Mouse (Mus musculus) heart, adult 8-10 months (tissue): Measurements from ENCODE around the gene Tln1. TPM values are rescaled to one million over a fixed set of nuclear protein-coding genes. Genes with fewer than 3 reads are reported as not detected.
A peak's percentile ranks its signal among the peaks of the same experiment; 100 is the strongest.
"Not testable (repeated sequence)": the region's sequence is repeated elsewhere in the genome, so short reads cannot be mapped to it uniquely, and the experiment has no call there.

Experiments used
- DNase-seq: peaks from one replicate; pipeline ENCODE4 v3.0.0; 2022; ENCODE audit warnings: low spot score
- total RNA-seq, 4 experiments: library from RNA; stranded (reverse); gene quantifications; 2 replicates each; pipeline ENCODE4 v1.2.4; 2022

Tln1 gene
- total RNA-seq: 100 to 1,000 TPM in 2 of 4 experiments, 10 to 100 TPM in 2; 96.1 to 117 (median 101) TPM

DNA sequence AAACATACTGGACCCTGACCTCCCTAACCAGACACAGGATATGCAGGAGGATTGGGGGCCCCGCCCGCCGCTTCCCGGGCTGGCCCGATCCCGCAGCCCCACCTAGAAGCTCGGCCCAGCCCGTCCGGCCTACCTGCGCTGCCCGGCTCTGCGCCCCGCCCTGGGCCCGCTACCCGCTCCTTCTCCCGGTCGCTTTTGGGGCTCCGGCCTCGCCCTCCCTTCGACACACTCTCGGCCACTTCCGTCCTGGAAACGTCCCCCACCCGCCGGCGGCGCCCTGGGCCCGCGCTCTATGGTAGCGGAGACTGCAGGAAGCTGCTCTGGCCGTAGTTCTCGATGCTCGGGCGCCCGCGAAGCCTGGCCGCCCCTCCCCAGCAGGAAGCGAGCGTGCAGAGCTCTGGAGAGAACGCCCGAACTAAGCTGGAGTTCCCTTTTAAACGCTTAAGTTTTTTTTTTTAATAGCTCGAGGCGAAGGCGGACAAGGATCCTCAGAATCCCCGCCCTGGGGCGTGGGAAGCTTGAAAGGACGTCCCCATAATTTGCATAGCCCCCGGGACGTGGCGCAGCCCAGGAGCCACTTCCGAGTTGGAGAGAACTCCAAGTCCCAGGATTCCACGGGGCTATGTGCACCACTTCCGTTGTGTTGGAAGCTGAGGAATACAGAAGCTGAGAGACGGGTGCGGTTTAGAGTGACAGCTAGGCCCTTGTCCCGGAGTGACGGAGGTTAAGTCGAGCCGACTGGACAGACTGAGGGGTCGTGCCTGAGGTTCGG, at the start of gene Tln1, which contains the start of gene Creb3:
TSS of gene Tln1 (minus strand) at position 695 of the 772 bp plus-strand sequence.
TSS of gene Creb3 (plus strand) at position 336 of the 772 bp plus-strand sequence.
- peak; percentile 98 for DNase-seq

DNA sequence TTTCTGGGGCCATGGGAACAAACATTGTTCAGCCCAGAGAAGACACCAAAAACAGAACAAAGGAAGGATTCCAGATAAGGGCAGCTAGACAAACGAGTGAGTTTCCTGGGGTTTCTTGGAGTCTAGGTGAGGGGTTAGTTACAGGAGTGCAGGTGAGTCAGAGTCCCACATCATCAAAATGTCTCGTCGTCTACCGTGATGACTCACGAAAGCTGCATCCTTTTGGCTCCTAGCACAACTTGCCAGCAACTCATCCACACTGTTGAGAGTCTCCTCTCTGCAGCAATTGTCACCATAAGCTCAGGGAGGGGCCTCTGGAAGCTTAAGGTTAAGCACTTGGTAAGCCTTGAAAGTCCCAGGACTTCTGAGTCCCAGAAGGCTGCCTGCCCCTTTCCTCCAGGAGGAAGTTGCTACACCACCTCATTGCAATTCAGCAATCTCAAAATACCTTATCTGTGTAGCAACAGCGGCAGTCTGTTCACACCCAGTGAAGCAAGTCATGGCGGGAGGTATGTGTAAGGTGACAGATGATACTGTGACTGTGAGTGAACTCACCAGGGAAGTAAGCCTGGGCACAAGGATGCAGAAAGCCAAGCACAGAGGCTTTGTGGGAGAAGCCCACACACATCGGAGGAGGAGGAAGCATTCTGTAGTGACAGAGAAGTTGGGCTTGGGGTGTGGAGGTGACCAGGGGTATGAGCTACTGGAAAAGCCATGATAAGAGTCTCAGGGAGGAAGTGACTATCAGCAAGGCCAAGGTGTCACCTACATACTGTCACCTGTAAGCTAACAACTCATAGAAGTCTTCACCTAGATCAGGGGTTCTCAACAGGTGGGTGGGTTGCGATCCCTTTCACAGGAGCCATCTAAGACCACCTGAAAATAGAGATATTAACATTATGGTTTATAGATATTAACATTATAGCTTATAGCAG, 42.5 kb upstream of the Tln1 start:
- no peak for DNase-seq

DNA sequence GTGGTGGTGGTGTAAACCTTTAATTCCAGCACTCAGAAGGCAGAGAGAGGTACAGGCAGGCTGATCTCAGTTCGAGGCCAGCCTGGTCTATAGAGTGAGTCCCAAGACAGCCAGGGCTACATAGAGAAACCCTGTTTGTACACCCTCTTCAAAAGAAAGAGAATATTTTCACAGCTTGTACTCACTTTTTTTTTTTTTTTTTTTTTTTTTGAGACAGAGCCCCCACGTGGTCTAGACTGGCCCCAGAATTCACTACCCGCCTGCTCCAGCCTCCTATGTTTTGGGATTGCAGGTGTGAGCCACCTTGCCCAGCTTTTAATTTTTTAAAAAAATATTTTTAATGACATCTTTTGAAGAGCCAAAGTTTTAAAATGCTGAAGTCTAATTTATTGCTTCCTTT, 41.6 kb upstream of the Tln1 start:
- DNase-seq: no peak

DNA sequence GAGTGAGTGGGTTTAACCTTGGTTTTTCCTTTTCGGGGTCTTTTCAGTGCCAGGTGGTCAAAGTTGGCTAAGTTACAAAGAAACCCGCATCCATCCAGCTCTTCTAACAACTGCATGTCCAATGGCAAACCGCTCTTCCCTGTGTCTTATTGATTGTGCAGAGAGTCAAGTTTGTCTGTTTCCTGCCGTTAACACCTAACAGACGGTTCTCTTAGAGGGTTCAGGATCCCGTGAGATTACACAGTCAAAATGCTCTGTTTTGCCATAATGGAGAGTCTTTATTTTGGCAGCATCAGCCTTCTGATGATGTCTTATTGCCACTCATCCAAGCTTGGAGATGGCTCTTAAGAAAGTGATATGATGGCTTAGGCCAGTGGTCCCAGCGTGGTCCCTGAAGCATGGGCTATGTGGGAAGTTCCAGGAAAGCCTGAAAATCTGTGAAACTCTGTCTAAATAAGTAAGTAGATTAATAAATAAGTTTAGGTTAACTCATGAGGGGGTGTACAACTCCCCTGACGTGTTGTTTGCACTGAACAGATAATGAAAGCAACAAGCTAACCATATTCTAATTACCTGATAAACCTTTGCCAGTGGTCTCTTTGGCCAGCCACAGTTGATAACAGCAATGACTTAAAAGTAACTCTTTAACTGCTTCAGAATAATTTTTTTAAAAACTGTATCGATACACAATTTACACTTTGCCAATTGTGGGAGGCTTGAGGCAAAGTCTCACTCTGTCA, 37.9 kb upstream of the Tln1 start:
- no peak for DNase-seq

DNA sequence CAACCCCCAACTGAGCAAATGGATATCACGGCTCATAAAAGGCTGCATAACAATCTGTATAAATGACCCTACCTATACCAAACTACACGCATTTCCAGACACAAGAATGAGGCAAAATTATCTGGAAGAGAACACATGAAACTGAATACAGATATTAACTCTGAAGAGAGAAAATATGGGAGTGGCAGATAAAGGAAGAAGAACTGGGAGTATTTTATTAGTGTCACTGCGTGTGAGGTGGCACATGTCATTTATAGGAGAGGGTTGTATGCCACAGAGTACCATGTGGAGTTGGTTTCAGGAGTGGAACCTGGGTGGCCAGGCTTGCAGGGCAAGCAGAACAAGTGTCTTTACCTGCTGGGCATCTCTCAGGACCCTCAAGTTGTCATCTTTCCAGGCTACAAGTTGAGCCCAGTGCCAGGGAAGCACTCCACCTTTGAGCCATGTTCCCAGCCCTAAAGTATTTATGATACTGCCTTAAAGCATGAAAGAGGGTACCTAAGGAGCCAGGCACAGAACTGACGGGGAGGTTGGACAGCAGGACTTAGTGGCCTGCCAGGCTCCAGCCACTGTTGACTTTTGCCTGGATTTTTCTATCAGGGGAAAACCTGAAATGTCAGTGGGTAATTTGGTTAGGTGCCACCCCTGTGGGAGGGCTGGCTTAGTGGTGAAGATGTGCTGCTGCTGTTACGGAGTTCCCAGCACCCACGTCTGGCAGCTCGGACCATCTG, 36.3 kb upstream of the Tln1 start:
- DNase-seq: no peak

DNA sequence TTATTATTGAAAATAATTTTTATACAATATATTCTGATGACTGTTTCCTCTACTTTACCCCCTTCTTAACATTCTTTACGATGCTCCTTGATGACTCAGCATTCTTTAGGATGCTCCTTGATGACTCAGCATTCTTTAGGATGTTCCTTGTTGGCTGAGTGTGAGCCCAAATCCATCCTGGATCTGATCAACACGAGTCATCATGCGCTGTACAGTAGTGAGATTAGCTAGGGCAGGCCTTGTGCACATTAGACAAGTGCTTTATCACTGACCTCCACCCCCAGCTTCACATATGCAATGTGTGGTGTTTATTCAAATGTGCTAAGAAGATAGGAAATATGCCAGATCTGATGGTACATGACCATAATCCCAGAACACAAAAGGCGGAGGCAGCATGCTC, 35.7 kb upstream of the Tln1 start:
- no peak for DNase-seq

DNA sequence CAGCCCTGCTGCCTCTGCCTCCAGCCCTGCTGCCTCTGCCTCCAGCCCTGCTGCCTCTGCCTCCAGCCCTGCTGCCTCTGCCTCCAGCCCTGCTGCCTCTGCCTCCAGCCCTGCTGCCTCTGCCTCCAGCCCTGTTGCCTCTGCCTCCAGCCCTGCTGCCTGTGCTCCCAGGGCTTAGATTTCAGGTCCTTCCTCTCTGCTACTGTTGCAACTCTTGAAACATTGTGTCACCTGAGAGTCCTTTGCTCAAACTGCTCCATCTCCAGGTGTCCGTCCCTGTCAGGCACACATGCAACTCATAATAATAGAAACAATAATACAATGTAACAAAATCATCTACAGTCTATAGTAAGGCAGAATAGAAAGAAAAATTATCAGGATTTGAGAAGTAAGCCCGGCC, 34.1 kb upstream of the Tln1 start:
- not testable (repeated sequence) for DNase-seq

DNA sequence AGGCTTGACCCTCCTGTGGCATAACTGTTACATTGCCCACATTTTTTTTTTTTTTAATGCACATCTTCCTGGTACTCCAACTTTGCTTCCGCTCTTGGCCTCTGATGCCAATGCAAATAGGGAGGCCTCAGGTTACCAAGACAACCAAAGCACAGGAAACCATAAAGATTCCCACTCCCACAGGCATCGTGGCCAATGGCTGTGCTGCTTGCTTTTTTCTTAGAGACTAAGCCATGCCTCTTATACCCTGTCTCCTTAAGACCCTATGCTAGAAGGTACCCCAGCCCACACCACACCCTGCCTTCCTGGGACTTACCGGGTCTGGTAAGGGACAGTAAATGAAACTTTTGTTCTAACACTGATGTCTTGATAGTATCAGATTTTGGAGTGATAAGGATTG, 31.0 kb upstream of the Tln1 start:
- DNase-seq: no peak

DNA sequence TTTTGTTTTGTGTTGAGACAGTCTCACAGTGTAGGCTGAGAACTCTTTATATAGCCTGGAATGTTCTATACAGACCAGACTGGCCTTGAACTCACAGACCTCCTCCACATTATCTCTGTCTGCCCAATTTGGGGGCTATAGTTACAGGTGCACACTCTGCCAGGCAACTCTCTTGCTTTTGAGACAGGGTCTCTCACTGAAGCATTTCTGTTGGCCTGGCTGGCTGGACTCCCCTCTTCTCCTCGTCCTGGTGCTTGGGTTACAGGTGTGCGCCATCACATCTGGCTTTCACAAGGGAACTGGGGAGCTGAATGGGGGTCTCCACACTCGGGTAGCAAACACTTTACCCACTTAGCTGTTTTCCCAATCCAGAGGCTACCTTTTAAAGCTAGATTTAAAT, 29.5 kb upstream of the Tln1 start:
- DNase-seq: no peak

DNA sequence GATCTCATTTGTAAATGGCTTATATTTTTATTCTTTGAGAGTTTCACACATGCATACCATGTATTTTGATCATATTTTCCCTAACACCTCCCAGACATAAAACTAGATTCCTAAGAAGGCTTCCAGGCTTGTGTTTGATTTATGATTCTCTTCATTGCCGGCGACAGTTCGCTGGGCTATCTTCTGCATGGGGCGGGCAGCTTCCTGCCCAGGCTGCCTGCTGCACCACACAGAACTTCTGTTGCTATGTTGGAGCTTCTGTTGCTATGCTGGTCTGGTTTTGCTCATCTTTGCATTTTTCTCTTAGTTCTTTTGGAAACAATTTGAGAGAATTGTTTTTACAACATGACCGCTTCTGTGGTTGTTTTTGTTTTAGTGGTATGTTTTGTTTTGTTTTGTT, 29.1 kb upstream of the Tln1 start:
- DNase-seq: no peak

DNA sequence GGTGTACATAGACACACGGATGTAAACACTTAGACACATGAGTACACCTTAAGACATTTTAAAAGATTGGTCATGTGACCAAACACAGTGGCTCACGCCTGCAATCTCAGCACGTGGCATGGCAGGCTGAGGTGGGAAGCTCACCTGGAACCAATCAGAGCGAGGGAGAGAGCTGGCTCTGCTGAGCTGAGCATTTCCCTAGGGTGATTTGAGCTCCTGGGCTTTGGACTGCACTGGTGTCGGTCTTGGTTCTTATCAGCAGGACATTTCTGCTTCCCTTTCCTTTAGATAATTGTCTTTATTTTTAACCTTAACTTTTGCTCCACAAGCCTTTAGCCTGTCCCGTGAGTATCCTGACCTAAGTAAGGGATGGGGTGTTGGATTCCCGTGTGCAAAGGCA, 25.2 kb upstream of the Tln1 start:
- DNase-seq: peak; percentile 76

DNA sequence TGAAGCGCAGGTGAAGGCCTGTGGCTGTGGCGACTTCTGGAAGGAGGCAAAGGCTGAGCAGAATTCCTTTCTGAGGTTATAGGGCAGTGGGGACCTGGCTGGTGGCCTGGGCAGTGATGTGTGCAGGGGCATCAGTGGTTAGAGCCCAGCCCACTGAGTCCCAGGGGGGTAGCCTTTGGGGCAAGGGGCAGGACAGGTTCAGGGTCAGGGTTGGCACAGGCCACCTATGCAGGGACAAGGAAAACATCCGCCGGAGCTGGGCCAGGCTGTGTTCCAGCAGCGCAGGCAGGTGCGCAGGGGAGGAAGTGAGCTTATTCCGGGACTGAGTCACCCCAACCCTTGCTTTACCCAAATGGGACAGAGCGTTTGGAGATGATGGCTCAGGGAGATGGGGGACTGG, 23.9 kb upstream of the Tln1 start:
- DNase-seq: peak; percentile 78

DNA sequence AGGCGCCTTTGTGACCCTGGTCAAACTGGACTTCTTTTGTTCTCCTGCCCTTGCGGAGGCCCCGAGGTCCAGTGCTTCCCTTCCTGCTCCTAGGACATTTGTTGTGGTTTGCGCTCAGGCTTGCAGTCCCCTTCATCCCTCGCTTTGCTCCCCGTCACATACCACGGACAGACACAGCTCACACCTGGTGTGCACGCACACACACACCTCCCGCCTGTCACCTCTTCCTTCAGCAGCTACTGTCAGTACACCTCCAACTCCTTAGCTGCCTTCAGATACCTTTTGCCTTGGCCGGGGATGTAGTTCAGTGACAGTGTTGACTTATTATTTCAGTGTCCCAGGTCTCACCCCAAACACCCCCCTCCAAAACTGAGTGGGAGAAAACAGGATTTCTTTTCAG, 23.2 kb upstream of the Tln1 start:
- no peak for DNase-seq

DNA sequence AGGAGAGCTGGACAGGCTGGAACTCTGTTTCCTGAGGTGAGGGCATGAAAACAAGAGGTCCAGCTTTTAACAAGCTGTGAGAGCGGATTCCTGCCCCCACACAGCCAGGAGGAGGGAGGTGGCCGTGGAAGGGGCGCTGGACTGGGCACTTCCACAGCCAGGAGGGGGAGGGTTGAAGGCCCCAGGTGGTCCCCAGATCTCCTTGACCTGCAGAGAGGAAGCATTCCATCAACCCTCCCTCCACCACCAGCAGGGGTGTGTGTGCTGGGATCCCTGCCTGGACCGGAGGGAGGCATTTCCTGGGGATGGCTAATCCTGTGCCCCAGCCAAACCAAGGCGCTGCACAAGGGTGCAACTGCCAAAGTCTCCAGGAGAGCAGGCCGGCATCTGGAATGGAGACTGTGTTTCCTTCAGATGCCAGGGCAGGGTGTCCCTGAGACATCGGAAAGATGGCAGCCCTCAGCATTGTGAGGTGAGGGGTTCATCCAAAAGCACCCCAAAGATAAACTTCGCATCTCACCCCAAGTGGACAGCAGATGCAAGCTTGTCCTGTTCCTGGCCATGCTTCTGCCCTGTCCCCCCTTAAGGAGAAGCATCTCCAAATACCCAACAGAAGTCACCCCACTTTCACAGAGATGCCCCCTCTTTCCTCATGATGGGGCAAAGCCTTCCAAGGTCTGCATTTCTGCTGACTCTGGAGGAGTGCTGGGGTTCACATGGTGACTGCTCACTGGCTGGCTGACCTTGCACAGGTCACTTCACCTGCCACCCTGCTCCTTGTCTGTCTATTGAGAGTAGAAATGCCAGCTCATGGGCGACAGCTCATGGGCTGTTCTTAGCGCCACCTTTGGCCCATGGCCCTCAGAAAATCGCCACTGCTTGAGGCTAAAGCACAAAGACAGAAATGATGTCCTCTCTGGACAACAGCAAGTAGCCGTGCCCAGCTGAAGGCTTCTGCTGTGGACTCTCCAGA, 22.2 kb upstream of the Tln1 start, which contains the start of gene Msmp:
TSS of gene Msmp (minus strand) at position 51 of the 973 bp plus-strand sequence.
- DNase-seq: no peak

DNA sequence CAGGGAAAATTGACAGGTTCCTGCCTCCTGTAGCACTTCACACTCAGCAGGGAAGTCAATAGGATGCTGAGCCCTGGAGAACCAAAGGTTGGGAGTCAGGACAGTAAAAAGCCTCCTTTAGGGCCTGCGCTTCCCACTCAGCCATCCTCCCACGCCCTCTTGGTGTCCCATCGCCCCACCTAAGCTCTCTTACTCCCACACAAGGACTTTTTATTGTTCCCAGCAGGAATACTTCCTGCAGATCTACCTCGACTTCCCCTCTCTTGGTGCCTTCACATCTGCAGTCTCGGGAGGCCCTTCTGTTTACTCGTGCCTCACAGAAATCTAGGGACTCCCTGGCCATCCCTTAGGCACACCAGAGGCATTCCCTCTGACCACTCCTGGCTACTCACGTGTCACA, 20.9 kb upstream of the Tln1 start:
- no peak for DNase-seq

DNA sequence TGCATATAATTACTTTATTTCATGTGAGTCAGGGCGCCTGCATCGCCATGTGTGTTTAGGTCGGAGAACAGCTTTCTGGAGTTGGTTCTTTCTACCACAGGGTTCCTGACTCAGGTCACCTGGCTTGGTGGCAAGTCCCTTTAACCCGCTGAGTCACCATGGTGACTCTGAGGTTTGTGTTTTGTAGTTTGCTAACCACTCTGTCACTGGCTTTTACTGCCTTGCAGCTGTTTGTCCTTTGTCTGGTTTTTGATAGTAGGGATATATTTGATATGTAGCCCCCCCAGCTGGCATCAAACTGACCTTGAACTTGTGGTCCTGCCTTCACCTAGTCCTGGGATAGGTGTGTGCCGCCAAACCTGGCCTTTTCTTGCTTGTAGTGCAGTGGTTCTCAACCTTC, 19.8 kb upstream of the Tln1 start:
- DNase-seq: no peak

DNA sequence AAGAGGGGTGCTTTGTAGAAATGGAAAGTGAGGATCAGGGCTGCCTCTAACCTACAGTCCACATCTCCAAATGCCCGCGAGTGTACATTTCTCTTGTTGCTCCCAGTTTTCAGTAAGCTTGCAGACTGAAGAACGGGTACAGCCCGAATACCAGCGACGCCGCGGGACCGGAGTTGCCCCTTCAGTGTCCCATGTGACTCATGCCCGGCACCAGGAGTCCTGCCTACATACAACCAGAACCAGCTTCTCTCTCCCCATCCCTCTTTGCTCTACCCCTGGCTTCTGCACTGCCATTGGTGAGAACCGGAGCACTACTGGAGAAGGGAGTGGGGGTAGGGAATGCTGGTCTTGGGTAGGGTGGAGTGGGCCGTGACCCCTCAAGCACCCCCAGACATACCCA, 18.9 kb upstream of the Tln1 start:
- no peak for DNase-seq

DNA sequence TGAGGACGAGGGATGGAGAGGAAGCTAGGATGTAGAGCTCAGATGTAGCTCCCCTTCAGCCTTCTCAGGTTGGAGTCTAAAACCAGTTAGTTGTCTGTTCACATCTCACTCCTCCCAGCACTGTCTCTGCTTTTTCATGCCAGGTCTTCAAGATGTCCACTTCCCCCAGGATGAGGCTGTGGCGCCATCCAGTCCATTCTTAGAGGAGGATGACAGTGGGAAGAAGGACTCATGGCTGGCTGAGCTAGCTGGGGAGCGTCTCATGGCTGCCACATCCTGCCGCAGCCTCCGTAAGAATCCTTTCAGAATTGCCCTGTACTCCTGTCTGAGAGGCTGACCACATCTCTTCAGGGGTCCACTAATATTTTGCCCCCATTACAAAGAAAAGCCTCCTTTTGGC, 18.2 kb upstream of the Tln1 start:
- no peak for DNase-seq

DNA sequence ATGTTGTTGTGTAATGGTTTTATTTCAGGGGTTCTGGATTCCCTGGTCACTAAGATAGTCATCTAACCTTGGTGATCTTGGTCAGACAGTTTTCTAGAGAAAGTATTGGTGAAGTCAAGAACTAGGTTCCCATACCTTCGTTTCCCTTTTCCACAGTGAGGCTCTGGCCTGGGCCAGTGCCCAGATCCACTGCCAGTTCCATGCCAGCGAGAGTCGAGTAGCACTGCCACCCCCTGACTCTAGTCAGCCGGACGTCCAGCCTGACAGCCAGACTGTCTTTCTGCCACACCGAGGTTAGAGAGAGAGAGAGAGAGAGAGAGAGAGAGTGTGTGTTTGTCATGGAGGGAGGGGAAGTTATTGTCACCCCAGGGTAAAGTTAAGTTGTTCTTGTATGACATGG, 17.2 kb upstream of the Tln1 start:
- DNase-seq: no peak

DNA sequence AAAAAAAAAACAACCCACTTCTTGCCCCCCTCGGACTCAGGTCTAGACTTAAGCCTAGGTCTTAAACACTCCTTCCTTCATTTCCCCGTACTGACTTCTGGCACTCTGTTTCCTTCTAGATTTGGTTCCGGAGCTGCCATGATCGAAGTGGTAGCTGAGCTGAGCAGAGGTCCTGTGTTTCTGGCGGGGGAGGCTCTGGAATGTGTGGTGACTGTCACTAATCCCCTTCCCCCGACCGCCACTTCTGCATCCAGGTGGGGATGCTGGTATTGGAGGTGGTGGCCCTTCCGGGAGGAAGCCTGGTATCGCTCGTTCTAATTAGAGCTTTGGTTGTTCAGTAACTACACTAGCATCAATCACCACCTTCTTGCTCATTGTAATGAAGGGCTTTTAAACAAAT, 16.8 kb upstream of the Tln1 start:
- no peak for DNase-seq
